Mouse (Mus musculus) hindbrain, embryonic 11.5 days (tissue): ENCODE measurements around the gene Emc10. TPM values are rescaled to one million over a fixed set of nuclear protein-coding genes. Genes with fewer than 3 reads are reported as not detected.

Experiments used
- polyA plus RNA-seq: library from polyadenylated mRNA; unstranded; fragments of >200 nt; fragmentation: Nextera tagmentation; extraction: Ambion mirVana; gene quantifications from 2 replicates; pipeline ENCODE4 v1.2.1, GENCODE M21; 2014

Gene Emc10
- polyA plus RNA-seq, 1 experiment from 2014 or later: 90.2 TPM

Other genes with a start within 250 kb of the Emc10 start
- gene 1700028J19Rik, start 249.8 kb downstream of the Emc10 start, polyA plus RNA-seq: 0.81 and 1.4 TPM in 2 replicates
- 97.1 and 113 TPM in 2 replicates for gene 2410002F23Rik, start 249.8 kb downstream of the Emc10 start, polyA plus RNA-seq
- gene Acp4, start 239.2 kb downstream of the Emc10 start, polyA plus RNA-seq: not detected in 2 replicates
- gene Gm15517, start 235.1 kb downstream of the Emc10 start, polyA plus RNA-seq: not detected in 2 replicates
- 2.7 TPM in 2 replicates for gene Clec11a, start 189.6 kb downstream of the Emc10 start, polyA plus RNA-seq
- gene Shank1, start 186.3 kb downstream of the Emc10 start, polyA plus RNA-seq: 5.1 and 6.9 TPM in 2 replicates
- 2.4 and 3.5 TPM in 2 replicates for gene Syt3, start 112.4 kb downstream of the Emc10 start, polyA plus RNA-seq
- 1.3 and 1.4 TPM in 2 replicates for gene 1700008O03Rik, start 110.7 kb downstream of the Emc10 start, polyA plus RNA-seq
- 9.1 and 11.4 TPM in 2 replicates for gene Lrrc4b, start 67.5 kb downstream of the Emc10 start, polyA plus RNA-seq
- 1.2 and 2.1 TPM in 2 replicates for gene Aspdh, start 31.1 kb downstream of the Emc10 start, polyA plus RNA-seq
- 57.3 and 59.1 TPM in 2 replicates for gene Josd2, start 28.5 kb downstream of the Emc10 start, polyA plus RNA-seq
- 13.5 and 20.6 TPM in 2 replicates for gene Fam71e1, start 52 bp upstream of the Emc10 start, polyA plus RNA-seq
- 0.07 and 0.19 TPM in 2 replicates for gene Mybpc2, start 28.1 kb upstream of the Emc10 start, polyA plus RNA-seq
- not detected in 2 replicates for gene Spib, start 35.5 kb upstream of the Emc10 start, polyA plus RNA-seq
- gene Pold1, start 52.3 kb upstream of the Emc10 start, polyA plus RNA-seq: 40.9 and 43.2 TPM in 2 replicates
- 70.8 and 72.7 TPM in 2 replicates for gene Nr1h2, start 57.4 kb upstream of the Emc10 start, polyA plus RNA-seq
- 0.28 and 0.66 TPM in 2 replicates for gene Napsa, start 75.9 kb upstream of the Emc10 start, polyA plus RNA-seq
- gene Kcnc3, start 94.1 kb upstream of the Emc10 start, polyA plus RNA-seq: 1.4 and 2.1 TPM in 2 replicates
- 1.9 and 2.3 TPM in 2 replicates for gene Myh14, start 174.3 kb upstream of the Emc10 start, polyA plus RNA-seq
- not detected in 2 replicates for gene Izumo2, start 212.2 kb upstream of the Emc10 start, polyA plus RNA-seq